Mouse (Mus musculus) neural tube, embryonic 13.5 days (tissue): Measurements from ENCODE around the gene Celf2. TPM values are rescaled to one million over a fixed set of nuclear protein-coding genes. Genes with fewer than 3 reads are reported as not detected.
"Not testable (repeated sequence)": the region's sequence is repeated elsewhere in the genome, so short reads cannot be mapped to it uniquely, and the experiment has no call there.

Experiments used
- ATAC-seq: fragments of 200-750 bp; cut with Nextera tagmentation; 2 replicates; pipeline ENCODE4 v1.8.0; 2017; ENCODE audit warnings: low read depth, mild to moderate bottlenecking, moderate TSS enrichment, moderate library complexity
- H3K27ac ChIP-seq: fragments of 300-500 bp; sonication (generic); replicated peaks from 2 replicates; pipeline ENCODE4 v1.5.1; 2015; ENCODE audit warnings: moderate library complexity, mild to moderate bottlenecking, inconsistent platforms
- H3K27me3 ChIP-seq: fragments of 300-500 bp; sonication (generic); 2 replicates; pipeline ENCODE4 v1.6.1; 2015; ENCODE audit warnings: mild to moderate bottlenecking, inconsistent platforms
- H3K36me3 ChIP-seq: fragments of 300-500 bp; sonication (generic); 2 replicates; pipeline ENCODE4 v1.6.1; 2015; ENCODE audit warnings: mild to moderate bottlenecking, inconsistent platforms
- H3K4me1 ChIP-seq: fragments of 300-500 bp; sonication (generic); replicated peaks from 2 replicates; pipeline ENCODE4 v1.6.1; 2015; ENCODE audit warnings: inconsistent platforms
- H3K4me2 ChIP-seq: fragments of 300-500 bp; sonication (generic); 2 replicates; pipeline ENCODE4 v1.6.1; 2015; ENCODE audit warnings: inconsistent platforms, mild to moderate bottlenecking, moderate library complexity
- H3K4me3 ChIP-seq: fragments of 300-500 bp; sonication (generic); 2 replicates; pipeline ENCODE4 v1.5.1; 2015; ENCODE audit warnings: mild to moderate bottlenecking, inconsistent platforms
- H3K9ac ChIP-seq: fragments of 300-500 bp; sonication (generic); 2 replicates; pipeline ENCODE4 v1.6.1; 2015; ENCODE audit warnings: moderate library complexity, mild to moderate bottlenecking, inconsistent platforms
- H3K9me3 ChIP-seq: fragments of 300-500 bp; sonication (generic); 2 replicates; pipeline ENCODE4 v1.6.1; 2016; ENCODE audit warnings: inconsistent platforms
- WGBS: fragments of 180-500 bp; shearing (Covaris S2); methylation state at CpG from one replicate; pipeline ENCODE4 v1.1.7; 2015; 5-methylcytosine and 5-hydroxymethylcytosine counted together
- polyA plus RNA-seq: library from polyadenylated mRNA; unstranded; fragments of >200 nt; fragmentation: Nextera tagmentation; extraction: Ambion mirVana; gene quantifications from 2 replicates; pipeline ENCODE4 v1.2.1, GENCODE M21; 2015

Celf2 gene
- polyA plus RNA-seq: 111 and 121 TPM in 2 replicates

DNA sequence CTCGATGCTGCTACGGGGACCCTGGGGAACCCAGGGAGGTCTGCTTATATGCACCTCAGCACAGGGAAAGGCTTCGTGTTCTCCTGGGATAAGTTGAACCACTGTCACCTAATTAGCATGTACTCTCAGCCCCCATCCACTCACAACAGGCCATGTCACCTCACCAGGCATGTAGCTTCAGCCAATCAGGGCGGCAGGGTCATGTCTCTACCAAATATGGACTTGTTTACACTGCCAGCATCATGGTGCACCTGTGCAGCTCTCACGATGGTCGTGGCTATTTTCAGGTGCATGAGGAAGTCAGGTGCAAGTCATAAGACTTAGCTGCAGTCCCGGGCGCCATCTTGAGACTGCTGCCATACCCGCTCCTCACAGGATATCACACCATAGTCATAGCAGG, at the start of gene Celf2:
Gene Celf2 (minus strand): TSS at position 101 of the 400 bp plus-strand sequence.
- H3K27me3 ChIP-seq, H3K9me3 ChIP-seq, H3K27ac ChIP-seq, H3K36me3 ChIP-seq, H3K9ac ChIP-seq, H3K4me1 ChIP-seq, H3K4me3 ChIP-seq, ATAC-seq, H3K4me2 ChIP-seq: not testable (repeated sequence)
- 93% methylated on average over 9 of the region's 9 CpGs for WGBS

DNA sequence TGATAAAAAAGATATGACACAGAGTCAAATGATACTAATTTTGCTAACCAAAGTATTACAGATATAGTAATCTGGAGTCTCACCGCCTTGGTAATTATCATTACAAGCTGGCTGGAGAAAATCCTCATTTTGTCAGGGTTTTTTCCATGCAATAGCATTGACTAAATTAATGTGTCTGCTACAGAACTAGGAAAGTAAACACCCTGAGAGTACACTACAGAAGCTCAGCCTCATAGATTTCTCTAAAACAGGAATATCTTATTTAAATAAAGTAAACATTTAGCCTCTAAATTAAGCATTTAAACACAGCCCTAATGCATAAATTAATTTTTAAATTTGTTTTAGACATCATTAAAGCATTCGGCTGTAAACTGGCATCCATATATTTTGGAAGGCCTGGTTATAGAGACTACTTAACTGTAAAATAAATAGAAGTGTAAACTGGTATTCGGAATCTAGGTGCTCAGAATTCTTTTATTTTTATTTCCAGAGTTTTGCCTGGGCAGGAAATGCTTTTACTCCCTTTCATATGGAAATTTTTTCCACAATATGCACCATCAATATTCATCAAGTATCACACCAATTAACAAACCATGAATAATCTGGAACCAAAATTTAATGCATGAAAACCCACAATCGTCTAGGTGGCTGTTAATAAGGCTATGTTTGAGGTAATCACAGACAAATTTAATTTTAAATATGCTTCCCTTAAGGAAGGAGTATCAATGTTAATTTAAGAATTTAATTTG, 46.0 kb upstream of the Celf2 start:
- no peak for ATAC-seq
- 57% methylated on average over 4 of the region's 4 CpGs for WGBS
- no peak overlapping the region for H3K4me3 ChIP-seq

DNA sequence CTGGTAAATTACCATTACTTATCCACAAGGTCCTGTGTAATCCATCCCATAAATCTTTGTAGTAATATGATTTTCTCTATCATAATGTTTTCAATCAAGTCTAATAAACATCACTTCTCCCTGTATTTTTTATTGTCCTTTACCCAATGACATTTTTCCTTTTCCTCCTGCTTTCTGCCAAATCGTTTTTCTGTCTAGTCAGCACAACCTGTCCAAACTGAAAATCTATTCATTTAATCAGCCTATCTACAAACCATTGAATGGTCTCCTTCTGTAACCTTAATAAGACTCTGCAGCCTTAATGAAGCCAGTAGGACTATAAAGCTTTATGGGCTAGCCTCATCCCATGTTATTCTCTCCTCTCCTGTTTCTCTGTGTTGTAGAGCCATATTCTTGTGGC, 45.2 kb upstream of the Celf2 start:
- no peak overlapping the region for H3K27ac ChIP-seq
- H3K27me3 ChIP-seq: no peaks in the 10 kb centered on the region
- no peaks in the 10 kb centered on the region for H3K4me1 ChIP-seq
- no peaks in the 10 kb centered on the region for H3K9me3 ChIP-seq
- H3K4me2 ChIP-seq: no peak overlapping the region
- no peak overlapping the region for H3K4me3 ChIP-seq
- H3K9ac ChIP-seq: no peak overlapping the region
- WGBS: 68% methylated on average over 1 of the region's 1 CpGs
- no peaks in the 10 kb centered on the region for H3K36me3 ChIP-seq
- ATAC-seq: no peak

More for the DNA sequence above, 46.0 kb upstream of the Celf2 start:
- H3K36me3 ChIP-seq: no peaks in the 10 kb centered on the region
- no peak overlapping the region for H3K27ac ChIP-seq
- H3K9ac ChIP-seq: no peak overlapping the region
- H3K27me3 ChIP-seq: no peaks in the 10 kb centered on the region
- H3K9me3 ChIP-seq: no peaks in the 10 kb centered on the region
- H3K4me1 ChIP-seq: no peaks in the 10 kb centered on the region
- H3K4me2 ChIP-seq: no peak overlapping the region

DNA sequence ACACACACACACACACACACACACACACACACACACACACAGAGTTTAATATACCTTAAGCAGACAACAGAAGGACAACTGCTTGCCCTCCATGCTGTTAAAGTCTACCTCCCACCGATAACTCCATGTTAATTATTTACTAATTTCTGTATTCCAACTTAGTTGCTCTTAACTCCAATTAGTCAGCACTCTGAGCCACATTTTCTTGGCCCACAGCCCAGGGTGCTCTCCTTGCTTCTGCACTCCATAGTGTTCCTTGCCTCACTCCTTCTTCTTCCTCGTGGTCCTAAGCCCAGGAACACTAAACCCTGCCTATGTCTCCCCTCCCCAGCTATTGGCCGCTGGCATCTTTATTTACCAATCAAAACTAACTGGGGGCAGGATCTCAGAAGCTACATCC, 43.5 kb upstream of the Celf2 start:
- Histone ChIP-seq H3K27ac (no peak overlapping the region), H3K4me2 (no peak overlapping the region), H3K4me1 (no peaks in the 10 kb centered on the region), H3K36me3 (no peaks in the 10 kb centered on the region), H3K27me3 (no peaks in the 10 kb centered on the region), H3K9ac (no peak overlapping the region), H3K9me3 (no peaks in the 10 kb centered on the region), H3K4me3 (no peak overlapping the region)
- no peak for ATAC-seq
- WGBS: 76% methylated on average over 3 of the region's 3 CpGs

DNA sequence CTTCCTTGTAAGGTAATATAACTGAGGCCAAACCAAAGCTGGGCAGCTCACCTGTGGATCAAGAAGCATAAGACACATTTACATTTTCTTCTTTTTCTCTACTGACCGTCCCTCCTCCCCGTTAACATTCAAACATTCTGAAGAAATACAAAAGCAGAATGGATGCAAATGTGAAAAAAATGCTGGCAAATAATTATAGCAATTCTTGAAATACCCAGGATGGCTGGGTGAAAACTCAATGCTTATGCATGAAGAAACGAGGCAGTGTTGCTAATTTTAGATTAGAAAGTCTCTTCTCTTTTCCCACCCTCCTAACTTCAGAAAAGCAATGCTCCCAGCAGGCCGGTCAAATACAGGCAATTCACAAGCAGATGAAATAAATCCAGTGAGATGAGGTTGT, 39.5 kb upstream of the Celf2 start:
- Histone ChIP-seq H3K4me1 (no peaks in the 10 kb centered on the region), H3K9ac (no peak overlapping the region), H3K9me3 (no peaks in the 10 kb centered on the region), H3K4me3 (no peak overlapping the region), H3K36me3 (no peaks in the 10 kb centered on the region), H3K27me3 (no peaks in the 10 kb centered on the region), H3K27ac (no peak overlapping the region), H3K4me2 (no peak overlapping the region)
- WGBS: 73% methylated on average over 4 of the region's 4 CpGs
- no peak for ATAC-seq

DNA sequence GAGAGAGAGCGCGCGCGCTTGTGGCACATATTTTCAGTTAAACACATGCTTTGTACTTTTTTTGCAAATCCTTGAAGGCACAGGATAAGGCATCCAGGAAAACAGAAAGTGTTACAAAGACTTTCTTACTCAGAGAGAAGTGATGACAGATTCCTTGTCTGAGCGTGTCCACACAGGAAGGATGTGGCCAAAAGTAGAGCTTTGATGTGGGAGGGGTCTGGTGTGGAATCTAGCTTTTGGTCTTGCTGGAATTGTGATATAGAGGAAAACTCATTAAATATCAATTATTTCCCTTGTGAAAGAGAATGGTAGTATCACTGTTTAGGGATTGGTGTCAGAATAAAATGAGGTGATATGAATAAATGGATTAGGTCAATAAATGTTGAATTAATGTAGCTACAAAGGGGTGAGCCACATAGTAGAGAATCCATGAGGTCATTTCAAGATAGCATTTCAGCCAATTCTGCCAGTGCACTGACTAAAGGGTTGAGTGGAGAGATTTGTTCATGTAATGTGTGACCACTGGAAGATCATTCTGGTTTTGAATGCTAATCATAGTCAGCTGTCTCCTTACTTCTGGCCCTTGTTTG, 25.3 kb upstream of the Celf2 start:
- Histone ChIP-seq H3K4me1 (peaks cover 15% of the 10 kb centered on the region), H3K27ac (no peak overlapping the region), H3K9me3 (no peaks in the 10 kb centered on the region), H3K36me3 (no peaks in the 10 kb centered on the region), H3K4me3 (no peak overlapping the region), H3K9ac (no peak overlapping the region), H3K4me2 (no peak overlapping the region), H3K27me3 (no peaks in the 10 kb centered on the region)
- ATAC-seq: no peak
- WGBS: 93% methylated on average over 5 of the region's 5 CpGs

DNA sequence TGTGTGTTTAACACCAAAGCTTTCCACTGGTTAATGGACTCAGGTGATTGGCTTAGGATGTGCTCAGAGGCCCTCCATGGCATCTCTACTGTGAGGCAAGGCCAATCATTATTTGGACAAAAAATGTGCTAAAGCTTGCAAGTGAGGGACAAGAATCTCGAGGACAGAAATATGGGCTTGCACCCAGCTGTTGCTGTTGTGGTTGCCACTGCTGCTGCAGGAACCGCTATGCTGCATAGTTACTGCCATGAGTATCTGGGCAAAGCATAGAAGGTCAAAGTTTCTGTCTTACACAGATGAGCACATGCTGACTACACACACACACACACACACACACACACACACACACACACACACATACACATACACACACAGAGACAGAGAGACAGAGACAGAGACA, 24.8 kb upstream of the Celf2 start:
- H3K36me3 ChIP-seq: no peaks in the 10 kb centered on the region
- no peak overlapping the region for H3K4me3 ChIP-seq
- WGBS: 75% methylated on average over 2 of the region's 2 CpGs
- peaks cover 18% of the 10 kb centered on the region for H3K4me1 ChIP-seq
- H3K27ac ChIP-seq: no peak overlapping the region
- H3K9ac ChIP-seq: no peak overlapping the region
- no peak overlapping the region for H3K4me2 ChIP-seq
- ATAC-seq: no peak
- no peaks in the 10 kb centered on the region for H3K27me3 ChIP-seq
- H3K9me3 ChIP-seq: no peaks in the 10 kb centered on the region

DNA sequence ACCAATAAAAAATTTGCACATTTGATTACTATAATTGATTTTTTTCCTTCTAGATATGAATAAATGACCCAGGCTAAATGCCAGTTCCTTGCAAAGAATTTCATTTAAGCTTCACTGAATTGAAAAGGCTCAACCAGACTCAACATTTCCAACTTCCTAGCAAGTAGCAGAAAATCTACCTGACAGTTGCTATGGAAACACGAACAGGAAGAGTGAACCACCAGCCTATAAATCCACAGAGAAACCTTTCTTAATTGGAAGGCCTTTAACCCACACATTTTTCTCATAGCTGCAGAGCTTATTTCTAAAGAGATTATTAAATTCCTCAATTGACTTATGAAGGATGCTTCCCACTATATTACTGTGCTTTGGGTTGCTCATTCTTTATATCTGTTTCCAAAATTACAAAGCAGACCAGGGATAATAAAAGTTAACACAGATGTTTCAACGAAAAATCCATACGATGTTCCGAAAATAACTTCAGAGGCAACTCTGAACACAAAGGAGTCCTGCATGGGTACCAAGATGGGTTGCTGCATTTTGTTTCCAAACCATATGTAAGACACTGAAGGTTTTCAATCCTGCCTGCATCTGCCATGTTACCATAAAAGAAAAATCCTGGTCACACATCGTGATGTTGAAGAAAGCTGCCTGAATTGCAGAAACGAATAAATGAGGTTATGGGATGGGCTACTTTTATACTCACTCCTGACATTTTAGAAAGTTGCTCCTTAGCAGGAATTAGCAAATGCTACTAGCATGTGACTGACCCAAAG, 22.0 kb upstream of the Celf2 start:
- peaks cover 18% of the 10 kb centered on the region for H3K4me1 ChIP-seq
- H3K4me3 ChIP-seq: no peak overlapping the region
- H3K36me3 ChIP-seq: no peaks in the 10 kb centered on the region
- no peak for ATAC-seq
- H3K27ac ChIP-seq: no peak overlapping the region
- H3K4me2 ChIP-seq: no peak overlapping the region
- H3K27me3 ChIP-seq: no peaks in the 10 kb centered on the region
- H3K9me3 ChIP-seq: no peaks in the 10 kb centered on the region
- WGBS: 80% methylated on average over 6 of the region's 6 CpGs
- H3K9ac ChIP-seq: no peak overlapping the region

DNA sequence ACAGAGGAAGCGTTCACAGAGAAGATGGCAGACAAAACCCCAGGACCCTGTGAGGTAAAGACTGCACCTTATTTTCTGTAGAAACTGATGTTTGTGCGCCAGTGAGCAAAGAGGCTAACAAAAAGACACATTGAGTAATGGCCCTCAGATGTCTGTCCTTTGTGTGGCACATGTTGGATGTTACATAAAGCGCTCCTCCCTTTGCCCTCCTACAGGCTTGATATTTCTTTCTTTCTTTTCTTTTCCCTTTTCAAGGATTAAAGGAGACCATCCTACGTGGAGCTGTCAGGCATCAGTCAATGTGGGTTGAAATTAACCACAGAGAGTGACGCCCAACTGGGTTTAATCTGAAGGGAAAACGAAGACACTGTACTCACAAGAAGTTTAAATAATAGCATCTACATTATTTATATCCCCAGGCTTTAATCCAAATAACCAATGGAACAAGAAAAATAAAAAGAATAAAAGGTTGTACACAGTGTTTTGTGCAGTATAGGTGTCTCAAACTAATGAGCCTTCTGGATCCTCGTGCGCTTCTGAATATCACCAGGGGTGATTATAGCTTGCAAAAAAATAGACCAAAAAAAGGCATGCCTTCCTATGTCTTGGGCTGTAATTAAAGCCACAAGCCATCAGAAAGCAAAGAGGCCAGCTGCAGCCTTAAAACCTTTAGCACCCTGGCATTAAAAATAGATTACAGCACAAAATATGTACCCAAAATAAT, 21.3 kb upstream of the Celf2 start:
- 23% methylated on average over 8 of the region's 8 CpGs for WGBS
- H3K4me1 ChIP-seq: peaks cover 18% of the 10 kb centered on the region
- H3K27me3 ChIP-seq: no peaks in the 10 kb centered on the region
- no peak overlapping the region for H3K9ac ChIP-seq
- 0 out of 2 replicates have a peak, but pooled peaks have one; percentile 59 for ATAC-seq
- no peaks in the 10 kb centered on the region for H3K9me3 ChIP-seq
- H3K36me3 ChIP-seq: no peaks in the 10 kb centered on the region
- H3K4me3 ChIP-seq: no peak overlapping the region
- peak overlapping the region; percentile 26; the same call in 1 of the 2 replicates for H3K4me2 ChIP-seq
- H3K27ac ChIP-seq: no peak overlapping the region; the same call in 1 of the 2 replicates

DNA sequence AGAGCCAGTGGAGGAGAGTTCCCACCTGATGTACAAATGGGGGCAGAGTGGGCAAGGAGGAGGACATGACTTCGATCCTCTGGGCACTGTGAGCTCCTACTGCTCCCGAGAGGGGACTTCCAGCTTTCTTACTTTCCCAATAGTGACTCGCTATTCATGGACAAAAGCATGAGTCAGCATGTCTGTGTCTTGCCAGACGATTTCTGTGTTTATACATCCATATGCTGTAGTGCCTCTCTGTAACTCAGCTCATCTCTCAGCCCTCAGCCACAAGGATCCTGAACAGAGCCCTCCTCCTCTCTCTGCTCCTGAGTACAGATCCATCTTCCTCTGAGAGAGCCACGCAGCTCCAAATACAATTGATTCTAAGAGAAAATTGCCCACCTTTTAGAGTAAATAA, 20.3 kb upstream of the Celf2 start:
- H3K9ac ChIP-seq: no peak overlapping the region
- no peaks in the 10 kb centered on the region for H3K36me3 ChIP-seq
- WGBS: 47% methylated on average over 5 of the region's 5 CpGs
- no peak overlapping the region for H3K4me2 ChIP-seq
- no peak overlapping the region for H3K27ac ChIP-seq
- no peaks in the 10 kb centered on the region for H3K27me3 ChIP-seq
- H3K4me1 ChIP-seq: peaks cover 18% of the 10 kb centered on the region
- H3K9me3 ChIP-seq: no peaks in the 10 kb centered on the region
- no peak overlapping the region for H3K4me3 ChIP-seq
- no peak for ATAC-seq

DNA sequence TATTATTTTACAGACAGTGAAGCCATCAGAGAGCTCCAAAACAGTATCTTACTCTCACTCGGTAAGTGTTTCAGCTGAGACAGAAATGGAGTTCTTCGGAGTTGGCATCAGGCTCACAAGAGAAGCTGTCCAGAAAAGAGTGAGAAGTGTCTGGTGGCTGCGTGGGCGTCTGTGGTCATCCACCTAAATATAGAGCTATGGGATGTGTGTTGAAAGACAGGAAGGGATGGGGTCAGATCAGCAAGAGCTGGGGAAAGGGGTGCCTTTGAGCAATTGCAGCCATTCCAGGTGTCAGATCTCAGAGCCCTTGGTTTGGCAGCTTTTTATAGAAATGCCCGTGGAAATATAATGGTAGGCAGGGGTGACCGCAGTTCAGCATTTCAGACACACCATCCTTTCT, 17.3 kb upstream of the Celf2 start:
- Histone ChIP-seq H3K4me3 (no peak overlapping the region), H3K36me3 (no peaks in the 10 kb centered on the region), H3K4me2 (no peak overlapping the region), H3K9me3 (no peaks in the 10 kb centered on the region), H3K27ac (no peak overlapping the region), H3K27me3 (no peaks in the 10 kb centered on the region), H3K4me1 (peaks cover 18% of the 10 kb centered on the region), H3K9ac (no peak overlapping the region)
- 60% methylated on average over 6 of the region's 6 CpGs for WGBS
- no peak for ATAC-seq

DNA sequence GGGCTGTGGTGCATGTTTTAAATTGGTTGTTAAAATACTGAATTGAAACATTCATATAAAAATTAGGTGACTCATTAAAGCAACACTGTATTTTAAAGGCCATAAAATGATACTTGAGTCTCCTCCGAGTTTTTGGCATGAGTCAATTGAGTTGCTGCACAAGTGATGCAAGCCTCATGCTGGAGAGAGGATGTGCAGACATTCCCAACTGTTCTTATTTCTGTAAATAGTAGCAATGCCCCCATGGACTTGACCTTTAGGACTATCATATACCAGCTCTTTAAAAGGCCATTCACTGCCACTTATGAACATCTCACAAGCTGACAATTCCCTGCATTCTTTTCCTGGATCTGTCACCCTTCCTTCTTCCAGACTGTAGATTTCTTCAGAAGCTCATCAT, 10.1 kb upstream of the Celf2 start:
- no peak overlapping the region for H3K4me3 ChIP-seq
- no peaks in the 10 kb centered on the region for H3K36me3 ChIP-seq
- no peak for ATAC-seq
- no peak overlapping the region for H3K9ac ChIP-seq
- no peak overlapping the region for H3K27ac ChIP-seq
- no peak overlapping the region for H3K4me2 ChIP-seq
- 70% methylated on average over 1 of the region's 1 CpGs for WGBS
- H3K4me1 ChIP-seq: no peaks in the 10 kb centered on the region
- H3K9me3 ChIP-seq: no peaks in the 10 kb centered on the region
- H3K27me3 ChIP-seq: no peaks in the 10 kb centered on the region
